Comparison of ENCODE assay signal across 11 mouse cellular contexts in genomic region chr13:97825361-97825760, GRCm38 (mm10).
DNase-seq lines count a peak whose midpoint lies in the region; ATAC-seq lines count a peak whose summit lies in the region.
"Had no signal": no experiment of that assay in that cellular context is flagged by ENCODE, and none has a peak within 500 bp of the region (broad histone marks: within the 10 kb centered on the region; RNA-seq: fewer than 3 reads in every experiment).

No protein-coding gene starts in this region.

- ATAC-seq in lung, embryonic 16.5 days (ENCODE audit: low read depth), result no peak
- no peak for ATAC-seq in forebrain, embryonic 14.5 days
- no peak for ATAC-seq in intestine, embryonic 15.5 days
- peak; percentile 71 for ATAC-seq in neural tube, embryonic 12.5 days (ENCODE audit: low FRiP score, low read depth)

- DNase-seq in lung, postnatal 25 days (ENCODE audit: low spot score), result no peak
- peak; percentile 23 for DNase-seq in forebrain, embryonic 14.5 days (ENCODE audit: low spot score)
- no peak for DNase-seq in right cerebral cortex, postnatal 25 days
- no peak for DNase-seq in adrenal gland, adult 8-10 months
- DNase-seq in layer of hippocampus, adult 18-20 months (ENCODE audit: low spot score in 2 of 2), result no peak
- DNase-seq: layer of hippocampus, adult 9-11 months; lung, postnatal 14 days; thymus, postnatal 14 days had no signal

- H3K27me3 ChIP-seq in lung, embryonic 16.5 days (ENCODE audit: control insufficient read depth, insufficient read depth, low read depth, low read length), result no peaks in the 10 kb centered on the region; the same call in none of the 2 replicates
- no peaks in the 10 kb centered on the region for H3K27me3 ChIP-seq in forebrain, embryonic 14.5 days (replicated peaks; ENCODE audit: control insufficient read depth, insufficient read depth, low read length)
- no peaks in the 10 kb centered on the region for H3K27me3 ChIP-seq in intestine, embryonic 15.5 days (replicated peaks)
- H3K27me3 ChIP-seq in neural tube, embryonic 12.5 days (replicated peaks), result no peaks in the 10 kb centered on the region

- peaks cover 25% of the 10 kb centered on the region for H3K4me1 ChIP-seq in lung, embryonic 16.5 days (replicated peaks; ENCODE audit: control insufficient read depth, insufficient read depth, low read length)
- peaks cover 29% of the 10 kb centered on the region for H3K4me1 ChIP-seq in forebrain, embryonic 14.5 days (ENCODE audit: control insufficient read depth, insufficient read depth, low read length)
- peaks cover 13% of the 10 kb centered on the region; the same call in 1 of the 2 replicates for H3K4me1 ChIP-seq in intestine, embryonic 15.5 days (replicated peaks)
- H3K4me1 ChIP-seq in neural tube, embryonic 12.5 days, result peaks cover 43% of the 10 kb centered on the region

- no peaks in the 10 kb centered on the region for H3K9me3 ChIP-seq in lung, embryonic 16.5 days (ENCODE audit: control insufficient read depth, low read length)
- H3K9me3 ChIP-seq in forebrain, embryonic 14.5 days (replicated peaks; ENCODE audit: control insufficient read depth, low read length), result no peaks in the 10 kb centered on the region
- no peaks in the 10 kb centered on the region for H3K9me3 ChIP-seq in intestine, embryonic 15.5 days
- no peaks in the 10 kb centered on the region for H3K9me3 ChIP-seq in neural tube, embryonic 12.5 days

- H3K36me3 ChIP-seq in lung, embryonic 16.5 days (ENCODE audit: control insufficient read depth, insufficient read depth, low read length), result no peaks in the 10 kb centered on the region
- no peaks in the 10 kb centered on the region for H3K36me3 ChIP-seq in forebrain, embryonic 14.5 days (ENCODE audit: control insufficient read depth, insufficient read depth, low read length)
- H3K36me3 ChIP-seq in intestine, embryonic 15.5 days, result no peaks in the 10 kb centered on the region
- no peaks in the 10 kb centered on the region for H3K36me3 ChIP-seq in neural tube, embryonic 12.5 days

- H3K9ac ChIP-seq in lung, embryonic 16.5 days (ENCODE audit: low read length), result no peak overlapping the region
- no peak overlapping the region for H3K9ac ChIP-seq in forebrain, embryonic 14.5 days (ENCODE audit: low read length)
- no peak overlapping the region for H3K9ac ChIP-seq in intestine, embryonic 15.5 days
- H3K9ac ChIP-seq in neural tube, embryonic 12.5 days, result no peak overlapping the region

- 0 out of 2 replicates have a peak overlapping the region, but pooled peaks have one; percentile 11 for H3K4me2 ChIP-seq in lung, embryonic 16.5 days (ENCODE audit: low read depth, low read length)
- H3K4me2 ChIP-seq in forebrain, embryonic 14.5 days (ENCODE audit: low read length), result peak overlapping the region; percentile 0; the same call in 1 of the 2 replicates
- H3K4me2 ChIP-seq in intestine, embryonic 15.5 days (replicated peaks), result 0 out of 2 replicates have a peak overlapping the region, but pooled peaks have one; percentile 27
- peak overlapping the region; percentile 57 for H3K4me2 ChIP-seq in neural tube, embryonic 12.5 days (replicated peaks)

- H3K4me3 ChIP-seq in lung, embryonic 16.5 days (ENCODE audit: low read length), result no peak overlapping the region
- H3K4me3 ChIP-seq in forebrain, embryonic 14.5 days (ENCODE audit: low read depth, low read length), result no peak overlapping the region
- H3K4me3 ChIP-seq in intestine, embryonic 15.5 days (replicated peaks), result no peak overlapping the region
- H3K4me3 ChIP-seq in neural tube, embryonic 12.5 days, result no peak overlapping the region

- WGBS in lung, embryonic 16.5 days, result 68% methylated on average over 3 of the region's 3 CpGs
- 15% methylated on average over 3 of the region's 3 CpGs for WGBS in forebrain, embryonic 14.5 days
- WGBS in intestine, embryonic 15.5 days, result 61% methylated on average over 3 of the region's 3 CpGs
- 29% methylated on average over 3 of the region's 3 CpGs for WGBS in neural tube, embryonic 12.5 days

- H3K27ac ChIP-seq in lung, embryonic 16.5 days (ENCODE audit: low read length), result no peak overlapping the region
- peak overlapping the region; percentile 56; the same call in 1 of the 2 replicates for H3K27ac ChIP-seq in forebrain, embryonic 14.5 days (ENCODE audit: low read depth, low read length)
- no peak overlapping the region for H3K27ac ChIP-seq in intestine, embryonic 15.5 days
- H3K27ac ChIP-seq in neural tube, embryonic 12.5 days, result peak overlapping the region; percentile 53; the same call in 1 of the 2 replicates

Comparison
In these comparisons a context has a peak if more than half of its experiments do, and no peak if none do; other contexts are left out.
1. H3K27ac ChIP-seq: peak in forebrain, embryonic 14.5 days (single experiment) and neural tube, embryonic 12.5 days (single experiment); none in lung, embryonic 16.5 days (single experiment) and intestine, embryonic 15.5 days (single experiment).
2. H3K4me2 ChIP-seq: peak in every context shown above with its lines; median percentile 57 in neural tube, embryonic 12.5 days; 27 in intestine, embryonic 15.5 days; 11 in lung, embryonic 16.5 days; 0 in forebrain, embryonic 14.5 days.